Mouse (Mus musculus) mesoderm, embryonic 11.5 days (tissue): ENCODE data around the gene Klhl35.
"Not testable (repeated sequence)": the region's sequence is repeated elsewhere in the genome, so short reads cannot be mapped to it uniquely, and the experiment has no call there.

Experiments
- DNase-seq: peaks from one replicate; pipeline ENCODE4 v3.0.0-alpha.2; 2012; ENCODE audit warnings: low read depth, low spot score

Gene Klhl35

DNA sequence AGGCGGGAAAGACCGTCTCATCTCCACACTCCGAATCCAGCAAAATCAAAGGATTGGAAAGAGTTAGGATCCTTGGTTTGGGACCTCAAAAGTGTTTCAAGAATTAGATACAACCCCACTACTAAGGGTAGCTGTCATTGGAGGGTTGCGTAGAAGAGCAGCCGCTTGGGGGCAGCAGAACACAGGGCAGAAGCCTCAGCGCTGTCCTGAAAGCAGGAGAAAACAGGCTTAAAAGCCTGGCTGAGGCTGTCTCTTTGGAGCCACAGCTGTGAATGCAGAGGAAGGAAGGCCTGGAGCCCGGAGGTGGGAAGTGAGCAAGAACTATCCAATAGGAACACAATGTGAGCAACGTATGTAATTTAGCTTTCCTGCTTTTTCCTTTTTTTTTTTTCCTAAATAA lies 34.4 kb downstream of the Klhl35 start:
- DNase-seq = peak; percentile 80

DNA sequence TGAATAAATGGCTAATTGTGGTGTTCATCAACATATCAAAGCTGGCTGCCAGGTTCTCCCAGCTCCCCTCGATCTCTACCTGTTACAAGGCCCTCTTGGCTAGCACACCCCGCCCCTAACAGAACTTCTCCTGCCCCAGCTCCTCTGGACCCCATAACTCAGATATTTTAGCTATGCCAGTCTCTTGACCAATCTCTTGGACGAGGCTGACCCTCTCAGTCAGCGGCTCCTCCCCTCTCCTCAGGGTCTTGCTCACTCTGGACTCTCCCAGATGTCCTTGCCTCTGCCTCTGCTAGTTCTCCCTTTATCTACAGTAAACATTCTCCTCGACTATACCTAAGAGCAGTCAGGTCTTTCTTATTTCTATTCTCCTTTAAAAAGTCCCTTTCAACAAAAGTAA lies 34.9 kb downstream of the Klhl35 start:
- DNase-seq = no peak

DNA sequence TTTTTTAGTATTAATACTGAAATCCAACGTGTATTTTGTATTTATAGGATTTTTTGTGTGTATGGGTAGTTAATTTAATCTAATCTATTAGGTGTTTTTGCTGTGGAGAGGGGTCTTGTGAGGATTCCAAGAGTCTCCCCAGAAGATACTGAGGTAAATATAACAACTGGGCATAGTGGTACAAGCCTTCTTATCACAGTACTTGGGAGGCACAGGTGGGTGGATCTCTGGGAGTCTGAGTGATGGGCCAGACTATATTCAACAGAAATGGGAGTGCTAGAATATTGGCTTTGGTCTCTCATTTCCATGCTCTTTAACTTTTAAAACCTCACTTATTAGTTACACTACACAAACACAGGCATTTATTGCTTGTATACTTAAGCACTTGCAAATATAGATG lies 35.3 kb downstream of the Klhl35 start:
- no peak for DNase-seq

DNA sequence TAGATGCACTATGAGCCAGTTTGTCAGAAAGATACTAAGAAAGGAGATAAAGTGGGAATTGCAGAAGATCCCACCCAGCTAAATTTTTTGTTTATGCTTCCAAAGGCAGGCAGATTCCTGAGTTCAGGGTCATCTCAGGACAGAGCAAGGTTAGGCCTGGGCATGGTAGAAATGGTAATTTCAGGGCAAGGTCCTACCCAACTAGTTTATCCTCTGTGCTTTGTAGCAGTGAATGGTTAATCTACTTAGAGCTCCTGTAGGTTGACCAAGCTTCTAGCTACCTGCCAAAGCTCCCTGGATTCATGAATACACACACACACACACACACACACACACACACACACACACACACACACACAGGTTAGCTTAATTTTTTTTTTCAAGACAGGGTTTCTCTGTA lies 38.8 kb downstream of the Klhl35 start:
- no peak for DNase-seq

DNA sequence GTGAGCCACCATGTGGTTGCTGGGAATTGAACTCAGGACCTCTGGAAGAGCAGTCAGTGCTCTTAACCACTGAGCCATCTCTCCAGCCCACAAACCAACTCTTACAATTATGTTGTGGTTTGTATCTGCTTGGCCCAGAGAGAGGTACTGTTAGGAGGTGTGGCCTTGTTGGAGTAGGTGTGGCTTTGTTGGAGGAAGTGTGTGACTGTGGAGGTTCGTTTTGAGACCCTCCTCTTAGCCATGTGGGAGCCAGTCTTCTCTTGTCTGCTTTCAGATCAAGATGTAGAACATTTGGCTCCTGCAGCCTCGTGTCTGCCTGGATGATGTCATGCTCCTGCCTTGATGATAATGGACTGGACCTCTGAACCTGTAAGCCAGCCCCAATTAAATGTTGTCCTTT lies 42.4 kb downstream of the Klhl35 start:
- not testable (repeated sequence) for DNase-seq

DNA sequence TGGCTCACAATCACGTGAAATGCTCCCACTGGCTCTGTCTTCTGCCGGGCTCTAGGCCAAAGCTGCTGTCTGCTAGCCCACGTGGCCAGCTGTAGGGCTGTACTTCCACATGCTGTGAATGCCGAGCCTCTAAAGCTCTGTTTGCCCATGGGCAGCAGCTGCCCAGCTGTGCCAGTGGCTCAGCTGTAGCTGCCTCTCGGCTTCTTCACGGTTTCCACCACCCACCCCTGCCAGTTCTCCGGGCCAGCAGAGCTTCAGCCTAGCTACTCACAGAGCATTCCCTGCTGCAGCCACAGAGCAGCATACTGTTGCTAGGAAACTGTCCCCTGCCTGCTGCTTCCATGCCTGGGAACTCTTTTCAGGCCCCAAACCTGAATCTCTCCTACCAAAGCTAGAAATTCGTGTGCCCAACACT lies 44.3 kb downstream of the Klhl35 start:
- DNase-seq = no peak

DNA sequence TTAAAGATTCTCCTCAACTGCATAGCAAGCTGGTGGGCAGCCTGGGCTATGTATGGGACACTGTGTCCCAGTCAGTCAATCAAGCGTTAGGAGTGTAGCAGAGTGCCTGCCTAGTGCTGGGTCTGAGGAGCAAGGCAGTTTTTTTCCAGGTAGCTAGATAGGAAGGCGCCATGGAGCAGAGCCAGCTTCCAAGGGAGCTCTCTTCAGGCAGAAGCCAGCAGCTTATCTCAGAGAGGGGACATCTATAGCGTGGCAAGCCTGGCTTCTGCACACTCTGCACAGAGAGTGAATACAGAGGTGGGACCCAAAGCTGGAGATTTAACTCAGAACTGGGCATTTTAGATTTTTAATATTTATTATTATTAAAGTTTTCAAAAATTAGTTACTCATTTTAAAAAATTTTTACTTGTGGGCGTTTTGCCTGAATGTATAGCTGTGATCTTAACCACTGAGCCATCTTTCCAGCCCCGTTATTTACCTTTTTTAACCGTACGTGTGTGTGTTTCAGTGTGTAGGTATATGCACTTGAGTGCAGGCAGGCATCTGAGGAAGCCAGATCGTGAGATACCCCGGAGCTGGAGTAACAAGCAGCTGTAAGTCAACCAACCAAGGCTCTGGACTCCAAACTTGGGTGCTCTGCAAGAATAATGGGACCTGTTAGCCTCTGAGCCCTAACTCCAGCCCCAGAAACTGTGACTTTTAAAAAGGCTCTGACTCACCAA lies 50.4 kb downstream of the Klhl35 start:
- no peak for DNase-seq

DNA sequence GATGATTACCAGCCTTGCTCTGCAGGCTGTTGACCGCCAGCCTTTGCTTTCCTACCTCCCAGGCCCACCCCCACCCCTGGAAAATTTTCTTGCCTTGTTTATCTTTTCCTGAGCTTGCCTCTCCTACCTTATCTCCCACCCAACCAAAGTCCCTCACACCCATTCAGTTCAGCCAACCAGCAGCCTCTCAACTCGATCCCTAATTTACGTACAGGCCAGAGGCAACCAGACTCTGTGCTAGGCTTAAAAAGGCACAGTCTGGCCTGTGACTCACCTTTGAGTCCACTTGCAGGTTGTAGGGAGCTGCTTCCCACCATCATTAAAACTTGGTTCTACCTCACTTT lies 51.0 kb downstream of the Klhl35 start:
- DNase-seq = no peak

DNA sequence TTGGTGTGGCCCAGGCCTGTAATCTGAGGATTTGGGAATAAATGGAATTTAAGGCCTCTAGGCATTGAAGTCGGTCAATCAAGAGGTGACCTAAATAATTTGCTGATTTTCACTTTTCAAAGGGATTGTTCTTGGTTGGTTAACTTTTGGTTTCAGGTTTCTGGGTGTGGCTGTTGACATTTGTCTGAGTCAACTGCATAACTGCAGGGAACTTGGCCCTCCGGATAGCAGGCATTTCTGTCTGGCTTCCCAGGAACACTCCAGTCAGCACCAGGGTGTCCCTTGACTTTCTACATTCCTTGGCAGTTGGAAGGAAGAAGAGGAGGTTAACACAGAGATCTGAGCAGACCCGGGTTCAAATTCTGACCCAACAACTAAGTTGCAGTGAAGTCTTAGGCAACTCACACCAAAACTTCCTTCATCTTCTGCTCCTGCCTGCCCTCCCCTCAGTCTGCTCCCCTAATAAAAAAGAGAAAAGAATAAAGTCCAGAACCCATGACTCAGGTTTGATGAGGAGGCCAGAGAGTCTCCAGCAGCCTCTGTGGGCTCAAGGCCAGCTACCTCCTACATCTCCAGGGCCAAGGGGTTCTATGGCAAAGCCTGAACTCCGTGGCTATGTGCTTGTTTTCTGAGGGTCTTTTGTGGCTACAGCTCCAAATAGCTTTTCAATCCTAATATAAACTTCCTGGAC lies 53.3 kb downstream of the Klhl35 start:
- no peak for DNase-seq

DNA sequence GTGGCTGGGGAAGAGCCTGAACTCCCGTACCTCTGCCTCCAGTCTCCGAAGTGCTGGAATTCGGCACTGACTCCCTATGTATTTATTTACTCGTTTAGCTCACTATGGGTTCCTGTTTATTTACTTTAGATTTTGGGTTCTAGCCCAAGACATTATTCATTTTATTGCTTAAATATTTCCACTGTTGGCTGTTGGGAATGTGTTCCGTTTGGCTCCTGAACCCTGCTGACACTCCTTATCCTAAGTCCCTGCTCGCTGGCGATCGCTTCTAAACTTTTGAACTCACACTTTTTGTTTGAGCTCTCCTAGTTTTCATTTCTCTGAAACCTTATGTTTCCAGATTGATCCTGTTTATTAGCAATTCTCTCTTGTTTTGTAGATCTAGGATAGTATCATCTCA lies 57.3 kb downstream of the Klhl35 start:
- DNase-seq = no peak
